Mouse (Mus musculus) v-Abl transformed pro-B cells (cell line): ENCODE results near the gene Dgkh.

ENCODE experiments used
- in situ Hi-C, 2 experiments: fragments of 400-800 bp; cut with MboI; formaldehyde crosslinking; loops; one replicate each; pipeline ENCODE4 v1.15.1; 2025; ENCODE audit not compliant: unreplicated experiment in 2 of 2

The Dgkh gene

GRCm38 (mm10) chr14:78645622-78646021 lies 87.0 kb downstream of the Dgkh start:
- in situ Hi-C loops, result loop anchor here (25.0 kb wide), 2 partner anchors 1017 to 1508 kb away; partner anchors contain the start of gene Cnmd (in 1 of the 2)

- in situ Hi-C loops, result loop anchor here (25.0 kb wide), 2 partner anchors 1021 to 1504 kb away; partner anchors contain the start of gene Cnmd (in 1 of the 2)
Observed at GRCm38 (mm10) chr14:78641314-78641713, 91.3 kb downstream of the Dgkh start.

GRCm38 (mm10) chr14:78639691-78640090 lies 92.9 kb downstream of the Dgkh start:
- in situ Hi-C loops, result loop anchor here (25.0 kb wide), 2 partner anchors 1023 to 1502 kb away; partner anchors contain the start of gene Cnmd (in 1 of the 2)

- in situ Hi-C loops, result loop anchor here (25.0 kb wide), 2 partner anchors 1026 to 1499 kb away; partner anchors contain the start of gene Cnmd (in 1 of the 2)
Observed at GRCm38 (mm10) chr14:78635612-78636400, 96.8 kb downstream of the Dgkh start.

GRCm38 (mm10) chr14:78632747-78633146 lies 99.8 kb downstream of the Dgkh start:
- in situ Hi-C loops, result loop anchor here (25.0 kb wide), 2 partner anchors 1030 to 1495 kb away; partner anchors contain the start of gene Cnmd (in 1 of the 2)

GRCm38 (mm10) chr14:78630923-78631875 lies 101.4 kb downstream of the Dgkh start:
- in situ Hi-C loops, result loop anchor here (25.0 kb wide), 2 partner anchors 1031 to 1494 kb away; partner anchors contain the start of gene Cnmd (in 1 of the 2)

GRCm38 (mm10) chr14:78627516-78628275 lies 104.9 kb downstream of the Dgkh start:
- in situ Hi-C loops, result loop anchor here (25.0 kb wide), 2 partner anchors 1035 to 1490 kb away; partner anchors contain the start of gene Cnmd (in 1 of the 2)

- in situ Hi-C loops, result no loop called here
Observed at GRCm38 (mm10) chr14:78618883-78619295, 113.7 kb downstream of the Dgkh start.

- in situ Hi-C loops, result no loop called here
Observed at GRCm38 (mm10) chr14:78613569-78613968, 119.0 kb downstream of the Dgkh start.

- in situ Hi-C loops, result no loop called here
Observed at GRCm38 (mm10) chr14:78612111-78612788, 120.3 kb downstream of the Dgkh start.

- in situ Hi-C loops, result no loop called here
Observed at GRCm38 (mm10) chr14:78594916-78595315, 137.7 kb downstream of the Dgkh start.

GRCm38 (mm10) chr14:78592965-78593364 lies 139.6 kb downstream of the Dgkh start:
- in situ Hi-C loops, result no loop called here

- in situ Hi-C loops, result no loop called here
Observed at GRCm38 (mm10) chr14:78590335-78590734, 142.2 kb downstream of the Dgkh start.

GRCm38 (mm10) chr14:78584222-78584621 lies 148.4 kb downstream of the Dgkh start:
- in situ Hi-C loops, result no loop called here

GRCm38 (mm10) chr14:78583168-78583567 lies 149.4 kb downstream of the Dgkh start:
- in situ Hi-C loops, result no loop called here

GRCm38 (mm10) chr14:78575899-78576298 lies 156.7 kb downstream of the Dgkh start:
- in situ Hi-C loops, result no loop called here

GRCm38 (mm10) chr14:78568410-78568809 lies 164.2 kb downstream of the Dgkh start:
- in situ Hi-C loops, result no loop called here

- in situ Hi-C loops, result no loop called here
Observed at GRCm38 (mm10) chr14:78566431-78566830, 166.1 kb downstream of the Dgkh start.

GRCm38 (mm10) chr14:78564292-78564691 lies 168.3 kb downstream of the Dgkh start:
- in situ Hi-C loops, result no loop called here
